Mouse (Mus musculus) limb, embryonic 12.5 days (tissue): Measurements from ENCODE around the gene Myo16. TPM values are rescaled to one million over a fixed set of nuclear protein-coding genes. Genes with fewer than 3 reads are reported as not detected.

Experiments used
- ATAC-seq: fragments of 200-750 bp; cut with Nextera tagmentation; 2 replicates; pipeline ENCODE4 v1.8.0; 2017; ENCODE audit warnings: low read depth, moderate TSS enrichment; ENCODE audit not compliant: insufficient number of reproducible peaks, insufficient read depth, low FRiP score, low TSS enrichment
- H3K27ac ChIP-seq: fragments of 300-500 bp; sonication (generic); 2 replicates; pipeline ENCODE4 v1.5.1; 2016; ENCODE audit warnings: mild to moderate bottlenecking, moderate library complexity
- H3K27me3 ChIP-seq: fragments of 300-500 bp; sonication (generic); 2 replicates; pipeline ENCODE4 v1.6.1; 2016; ENCODE audit warnings: mild to moderate bottlenecking, moderate library complexity
- H3K36me3 ChIP-seq: fragments of 300-500 bp; sonication (generic); 2 replicates; pipeline ENCODE4 v1.6.1; 2016; ENCODE audit warnings: mild to moderate bottlenecking, moderate library complexity
- H3K4me1 ChIP-seq: fragments of 300-500 bp; sonication (generic); replicated peaks from 2 replicates; pipeline ENCODE4 v1.6.1; 2016
- H3K4me2 ChIP-seq: fragments of 300-500 bp; sonication (generic); 2 replicates; pipeline ENCODE4 v1.6.1; 2016; ENCODE audit warnings: mild to moderate bottlenecking, moderate library complexity
- H3K4me3 ChIP-seq: fragments of 300-500 bp; sonication (generic); replicated peaks from 2 replicates; pipeline ENCODE4 v1.5.1; 2016; ENCODE audit warnings: mild to moderate bottlenecking
- H3K9ac ChIP-seq: fragments of 300-500 bp; sonication (generic); replicated peaks from 2 replicates; pipeline ENCODE4 v1.6.1; 2016; ENCODE audit warnings: mild to moderate bottlenecking, moderate library complexity
- H3K9me3 ChIP-seq: fragments of 300-500 bp; sonication (generic); 2 replicates; pipeline ENCODE4 v1.6.1; 2016; ENCODE audit warnings: mild to moderate bottlenecking, moderate library complexity
- WGBS: fragments of 180-500 bp; shearing (Covaris S2); methylation state at CpG from one replicate; pipeline ENCODE4 v1.1.7; 2016; 5-methylcytosine and 5-hydroxymethylcytosine counted together
- polyA plus RNA-seq: library from polyadenylated mRNA; unstranded; fragments of >200 nt; fragmentation: Nextera tagmentation; extraction: Ambion mirVana; gene quantifications from 2 replicates; pipeline ENCODE4 v1.2.1, GENCODE M21; 2016

Myo16 gene
- polyA plus RNA-seq, 1 experiment from 2014 or later, result 0.50 TPM

DNA sequence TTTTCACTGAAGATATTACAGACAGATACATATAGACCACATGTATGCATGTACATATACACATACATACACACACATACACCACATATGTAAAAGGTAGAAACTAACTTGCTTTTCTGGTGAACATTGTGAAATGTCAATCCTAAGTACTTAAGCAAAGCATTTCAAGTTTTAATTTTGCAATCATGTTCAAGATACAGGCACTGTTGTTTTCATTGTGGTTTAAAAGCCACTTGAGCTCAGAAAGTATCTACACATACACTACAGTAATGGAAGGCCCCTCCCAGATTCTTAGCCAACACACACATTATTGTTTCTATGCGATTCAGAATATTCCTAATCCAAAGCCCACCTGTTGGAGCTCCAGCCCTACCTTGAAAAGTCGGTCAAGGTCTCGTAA, 348.0 kb downstream of the Myo16 start:
- Histone ChIP-seq H3K27ac (no peak overlapping the region), H3K4me3 (no peak overlapping the region), H3K9me3 (no peaks in the 10 kb centered on the region), H3K4me2 (no peak overlapping the region), H3K9ac (no peak overlapping the region), H3K27me3 (no peaks in the 10 kb centered on the region), H3K4me1 (peaks cover 3% of the 10 kb centered on the region), H3K36me3 (no peaks in the 10 kb centered on the region)
- 91% methylated on average over 3 of the region's 3 CpGs for WGBS
- ATAC-seq, result no peak

DNA sequence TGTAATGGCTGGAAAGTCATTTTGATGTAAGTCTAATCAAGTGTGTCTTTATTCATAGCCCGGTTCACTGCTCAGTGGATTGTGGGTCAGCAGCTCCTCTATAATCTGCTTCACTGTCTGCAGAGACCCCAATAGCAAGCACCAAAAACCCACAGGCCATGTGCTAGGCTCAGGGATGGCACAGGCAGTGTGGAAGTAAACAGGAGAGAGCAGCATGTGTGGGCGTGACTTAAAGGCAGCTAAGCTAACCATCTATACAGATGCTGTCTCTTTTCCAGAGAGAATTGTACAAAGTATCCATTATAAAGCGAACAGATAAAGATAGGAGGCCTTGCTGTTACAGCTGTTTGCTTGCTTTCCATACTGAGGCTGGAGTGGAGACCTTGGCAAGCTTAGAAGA, 358.4 kb downstream of the Myo16 start:
- WGBS, result 83% methylated on average over 3 of the region's 3 CpGs
- no peak for ATAC-seq
- H3K27ac ChIP-seq, result no peak overlapping the region
- H3K36me3 ChIP-seq, result no peaks in the 10 kb centered on the region
- H3K27me3 ChIP-seq, result no peaks in the 10 kb centered on the region
- no peak overlapping the region for H3K4me2 ChIP-seq
- no peak overlapping the region for H3K4me3 ChIP-seq
- H3K9me3 ChIP-seq, result no peaks in the 10 kb centered on the region
- H3K9ac ChIP-seq, result no peak overlapping the region
- H3K4me1 ChIP-seq, result no peaks in the 10 kb centered on the region; the same call in 1 of the 2 replicates

DNA sequence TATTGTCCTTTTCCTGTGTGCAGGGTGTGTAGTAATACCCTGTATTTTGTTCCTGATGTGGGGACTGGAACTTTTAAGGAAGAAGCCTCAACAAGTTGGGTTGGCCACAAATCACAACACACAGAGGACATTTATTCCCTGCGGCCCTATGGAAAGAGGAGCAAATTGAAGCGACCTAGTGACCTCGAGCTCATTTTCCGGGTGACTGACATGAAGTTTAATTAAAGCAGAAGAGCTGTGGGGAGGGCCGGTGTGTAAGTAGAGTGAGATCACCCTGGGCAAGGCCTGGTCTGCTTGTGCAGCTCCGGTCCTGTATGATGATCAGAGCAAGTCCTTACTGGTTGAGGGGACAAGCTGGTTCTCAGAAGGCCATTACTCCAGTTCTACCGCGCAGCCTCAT, 363.7 kb downstream of the Myo16 start:
- H3K36me3 ChIP-seq, result no peaks in the 10 kb centered on the region
- WGBS, result 79% methylated on average over 8 of the region's 8 CpGs
- no peaks in the 10 kb centered on the region for H3K9me3 ChIP-seq

DNA sequence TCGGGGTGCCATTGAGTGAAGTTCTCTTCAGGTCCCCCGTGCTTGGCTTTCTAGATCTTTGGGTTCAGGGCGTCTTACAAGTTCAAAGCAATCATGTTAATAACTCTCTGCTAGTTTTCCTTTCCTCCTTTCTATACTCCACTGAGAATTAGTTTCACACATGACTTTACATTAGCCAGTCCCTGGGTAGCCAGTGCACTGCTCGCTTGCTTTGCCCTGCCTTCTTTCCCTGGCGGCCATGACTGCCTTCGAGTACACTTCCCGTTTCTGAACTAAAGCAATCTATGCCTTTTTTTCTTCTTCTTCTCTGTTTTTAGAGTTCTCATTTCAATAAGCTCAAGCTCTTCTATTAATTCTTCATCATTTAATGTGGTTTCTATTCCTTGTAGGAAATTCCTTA, 365.6 kb downstream of the Myo16 start:
- ATAC-seq, result no peak
- Histone ChIP-seq H3K27me3 (no peaks in the 10 kb centered on the region), H3K9ac (no peak overlapping the region), H3K4me3 (no peak overlapping the region), H3K4me1 (no peaks in the 10 kb centered on the region), H3K27ac (no peak overlapping the region), H3K4me2 (no peak overlapping the region), H3K9me3 (no peaks in the 10 kb centered on the region), H3K36me3 (no peaks in the 10 kb centered on the region)
- 88% methylated on average over 7 of the region's 7 CpGs for WGBS

More for the DNA sequence above, 363.7 kb downstream of the Myo16 start:
- Histone ChIP-seq H3K27ac (no peak overlapping the region), H3K4me3 (no peak overlapping the region), H3K27me3 (no peaks in the 10 kb centered on the region), H3K9ac (no peak overlapping the region), H3K4me1 (no peaks in the 10 kb centered on the region), H3K4me2 (no peak overlapping the region)
- no peak for ATAC-seq

DNA sequence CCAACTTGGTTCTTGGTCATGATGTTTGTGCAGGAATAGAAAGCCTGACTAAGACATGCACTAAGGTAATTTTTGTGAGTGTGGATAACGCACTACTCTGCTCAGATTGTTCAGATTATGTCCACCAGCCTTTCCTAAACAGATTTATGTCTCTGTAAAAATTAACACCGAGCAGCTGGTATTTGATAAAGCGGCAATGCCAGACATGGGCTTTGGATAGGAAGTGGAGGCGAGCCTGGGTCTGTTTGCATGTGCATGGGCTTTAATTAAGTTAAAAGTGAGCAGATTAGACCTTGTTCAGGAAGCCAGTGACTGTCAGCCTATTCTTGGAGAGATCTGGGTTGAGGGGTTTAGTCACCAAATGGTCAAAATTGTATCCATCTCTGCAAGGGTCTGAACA, 367.8 kb downstream of the Myo16 start:
- Histone ChIP-seq H3K4me2 (no peak overlapping the region), H3K27me3 (no peaks in the 10 kb centered on the region), H3K36me3 (no peaks in the 10 kb centered on the region), H3K9me3 (no peaks in the 10 kb centered on the region), H3K27ac (no peak overlapping the region), H3K4me1 (peaks cover 3% of the 10 kb centered on the region; the same call in 1 of the 2 replicates), H3K9ac (no peak overlapping the region), H3K4me3 (no peak overlapping the region)
- ATAC-seq, result no peak
- 59% methylated on average over 4 of the region's 4 CpGs for WGBS

DNA sequence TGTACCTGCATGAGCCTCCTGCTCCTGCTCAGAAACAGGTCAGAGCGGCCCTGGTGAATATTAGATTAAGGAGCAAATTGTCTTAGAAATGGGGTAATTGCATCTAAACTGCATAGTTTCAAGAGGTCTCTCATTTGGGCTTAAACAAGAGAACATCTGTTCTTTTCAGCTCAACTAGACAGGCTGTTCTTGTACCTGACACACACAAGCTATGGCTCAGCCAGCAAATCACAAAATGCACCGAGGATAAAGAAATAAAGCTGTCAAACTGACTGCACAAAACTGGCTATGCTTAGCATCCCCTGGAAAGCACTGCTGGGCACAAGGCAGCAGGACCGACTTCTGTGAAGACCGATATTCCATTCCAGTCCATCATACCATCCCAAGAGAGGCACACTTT, 372.0 kb downstream of the Myo16 start:
- Histone ChIP-seq H3K4me1 (peaks cover 3% of the 10 kb centered on the region; the same call in 1 of the 2 replicates), H3K4me2 (no peak overlapping the region), H3K27me3 (0 out of 2 replicates have a peak, but pooled peaks cover 3% of the 10 kb centered on the region), H3K27ac (no peak overlapping the region), H3K9ac (no peak overlapping the region), H3K36me3 (no peaks in the 10 kb centered on the region), H3K4me3 (no peak overlapping the region), H3K9me3 (no peaks in the 10 kb centered on the region)
- ATAC-seq, result no peak
- 64% methylated on average over 4 of the region's 4 CpGs for WGBS

DNA sequence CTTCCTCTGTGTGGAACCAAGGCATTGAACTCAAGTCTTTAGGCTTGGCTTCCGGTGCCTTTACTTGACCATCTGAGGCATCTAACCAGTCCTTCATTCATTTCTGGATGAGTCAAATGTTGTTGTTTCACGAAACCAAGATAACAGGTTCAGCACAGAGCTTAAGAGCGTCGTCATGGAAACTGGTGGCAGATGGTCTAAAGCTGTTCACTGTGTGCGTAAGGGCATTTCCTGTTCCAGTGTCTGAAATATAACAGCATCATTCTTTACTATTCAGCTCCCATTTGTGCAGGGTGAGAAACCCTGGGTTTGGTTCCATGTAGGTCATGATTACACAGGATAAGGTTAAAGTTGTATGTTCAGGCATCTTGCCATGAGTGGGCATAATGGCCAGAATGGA, 372.9 kb downstream of the Myo16 start:
- Histone ChIP-seq H3K9ac (no peak overlapping the region), H3K27ac (no peak overlapping the region), H3K4me2 (no peak overlapping the region), H3K36me3 (no peaks in the 10 kb centered on the region), H3K9me3 (no peaks in the 10 kb centered on the region), H3K4me1 (peaks cover 3% of the 10 kb centered on the region; the same call in 1 of the 2 replicates), H3K4me3 (no peak overlapping the region), H3K27me3 (0 out of 2 replicates have a peak, but pooled peaks cover 3% of the 10 kb centered on the region)
- 78% methylated on average over 5 of the region's 5 CpGs for WGBS
- no peak for ATAC-seq

DNA sequence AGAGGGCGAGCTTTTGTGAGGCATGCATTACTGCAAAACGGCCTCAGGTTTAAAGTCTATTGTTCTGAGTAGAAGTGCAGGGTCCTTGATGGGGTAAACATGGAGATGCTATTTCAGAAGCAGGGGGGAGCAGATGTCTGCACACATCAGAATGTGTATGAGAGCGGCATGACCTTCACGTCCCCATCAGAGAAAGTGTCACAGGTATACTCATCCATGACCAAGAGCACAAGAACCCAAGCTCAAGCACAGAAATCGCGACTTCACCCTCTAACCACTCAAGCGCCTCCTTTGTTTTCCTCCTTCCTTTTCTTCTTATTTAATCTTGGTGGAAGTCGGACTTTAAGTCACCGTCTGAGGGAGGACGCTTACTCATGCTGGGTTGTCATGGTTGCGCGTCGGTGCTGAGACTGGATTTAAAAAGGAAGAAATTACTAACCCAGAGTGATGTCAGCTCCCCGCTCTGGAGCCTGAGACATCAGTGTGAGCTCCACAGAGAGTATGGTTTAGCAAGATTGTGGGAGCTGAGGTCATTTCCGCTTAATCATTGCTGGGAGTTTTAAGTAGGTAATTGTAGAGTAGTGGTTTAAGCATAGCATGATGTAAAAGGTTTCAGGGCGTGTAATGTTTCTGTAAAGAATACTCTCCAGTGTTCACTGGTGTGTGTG, 381.0 kb downstream of the Myo16 start:
- Histone ChIP-seq H3K4me2 (no peak overlapping the region), H3K36me3 (no peaks in the 10 kb centered on the region), H3K27ac (no peak overlapping the region), H3K4me3 (no peak overlapping the region), H3K27me3 (no peaks in the 10 kb centered on the region), H3K4me1 (no peaks in the 10 kb centered on the region), H3K9me3 (no peaks in the 10 kb centered on the region), H3K9ac (no peak overlapping the region)
- 86% methylated on average over 16 of the region's 16 CpGs for WGBS
- no peak for ATAC-seq

DNA sequence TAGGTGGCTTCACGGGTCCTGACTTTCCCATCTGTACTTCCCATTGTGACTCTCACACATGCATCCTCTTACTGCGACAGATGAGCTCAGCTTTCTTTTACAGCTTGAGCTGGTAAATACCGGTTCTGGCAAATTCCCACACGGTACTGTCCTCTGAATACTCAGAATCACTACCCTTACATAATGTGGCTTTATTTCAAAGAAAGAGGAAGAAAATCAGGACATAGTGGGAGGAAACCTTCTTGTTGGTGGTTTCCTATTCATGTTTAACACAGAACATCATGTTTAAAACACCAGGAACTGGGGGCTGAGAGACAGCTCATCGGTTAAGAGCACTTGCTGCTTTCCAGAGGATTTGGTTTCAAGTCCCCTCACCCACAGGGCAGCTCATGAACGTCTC, 384.6 kb downstream of the Myo16 start:
- H3K36me3 ChIP-seq, result no peaks in the 10 kb centered on the region
- no peak for ATAC-seq

DNA sequence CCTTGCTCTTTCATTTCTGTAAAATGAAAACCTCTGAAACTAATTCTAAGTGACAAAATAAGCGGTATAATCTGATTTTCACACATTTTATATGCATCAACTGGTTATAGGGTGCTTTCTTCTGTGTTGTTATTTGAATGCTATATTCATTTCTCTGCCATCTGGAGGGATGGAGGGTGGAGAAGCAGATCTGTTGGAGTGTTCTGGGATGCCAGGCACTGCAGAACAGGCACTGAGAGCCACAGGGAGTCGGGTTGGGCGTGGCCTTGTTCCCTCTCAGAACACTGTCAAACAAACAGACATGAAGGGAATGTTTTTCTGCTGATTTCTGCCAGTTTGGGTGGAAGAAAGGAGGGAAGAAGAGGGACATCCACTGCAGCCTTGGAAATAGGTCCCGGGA, 386.0 kb downstream of the Myo16 start:
- Histone ChIP-seq H3K9ac (no peak overlapping the region), H3K27ac (no peak overlapping the region), H3K9me3 (peaks cover 4% of the 10 kb centered on the region; the same call in 1 of the 2 replicates), H3K27me3 (no peaks in the 10 kb centered on the region), H3K4me2 (no peak overlapping the region), H3K36me3 (no peaks in the 10 kb centered on the region), H3K4me1 (no peaks in the 10 kb centered on the region), H3K4me3 (no peak overlapping the region)
- ATAC-seq, result no peak
- 77% methylated on average over 4 of the region's 4 CpGs for WGBS

More for the DNA sequence above, 384.6 kb downstream of the Myo16 start:
- Histone ChIP-seq H3K27me3 (no peaks in the 10 kb centered on the region), H3K9me3 (no peaks in the 10 kb centered on the region), H3K4me2 (no peak overlapping the region), H3K27ac (no peak overlapping the region), H3K4me3 (no peak overlapping the region), H3K9ac (no peak overlapping the region), H3K4me1 (no peaks in the 10 kb centered on the region)
- WGBS, result 72% methylated on average over 6 of the region's 6 CpGs

DNA sequence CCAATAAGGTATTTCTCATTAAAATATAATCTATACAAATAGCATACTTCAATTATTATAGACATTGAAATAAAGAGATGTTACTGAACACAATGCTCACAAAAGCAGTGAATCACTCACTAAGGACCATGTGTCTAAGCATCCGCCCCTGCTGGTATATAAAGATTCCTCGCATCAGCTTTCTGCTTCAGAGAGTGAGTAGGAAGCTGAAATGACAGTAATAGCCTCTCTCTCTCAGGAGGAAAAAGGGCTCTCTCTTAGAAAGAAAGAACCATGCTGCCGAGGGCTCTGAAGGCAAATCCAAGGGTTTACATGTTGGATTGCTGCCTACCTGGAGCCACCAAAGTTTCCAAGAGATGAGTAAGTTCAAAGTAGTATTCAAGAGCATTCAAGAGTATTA, 392.2 kb downstream of the Myo16 start:
- H3K36me3 ChIP-seq, result no peaks in the 10 kb centered on the region
- WGBS, result 86% methylated on average over 3 of the region's 3 CpGs
- H3K9ac ChIP-seq, result no peak overlapping the region
- no peak overlapping the region for H3K27ac ChIP-seq
- H3K4me1 ChIP-seq, result no peaks in the 10 kb centered on the region
- H3K4me2 ChIP-seq, result no peak overlapping the region
- no peak for ATAC-seq
- no peaks in the 10 kb centered on the region for H3K27me3 ChIP-seq
- H3K9me3 ChIP-seq, result peaks cover 4% of the 10 kb centered on the region; the same call in 1 of the 2 replicates
- H3K4me3 ChIP-seq, result no peak overlapping the region

DNA sequence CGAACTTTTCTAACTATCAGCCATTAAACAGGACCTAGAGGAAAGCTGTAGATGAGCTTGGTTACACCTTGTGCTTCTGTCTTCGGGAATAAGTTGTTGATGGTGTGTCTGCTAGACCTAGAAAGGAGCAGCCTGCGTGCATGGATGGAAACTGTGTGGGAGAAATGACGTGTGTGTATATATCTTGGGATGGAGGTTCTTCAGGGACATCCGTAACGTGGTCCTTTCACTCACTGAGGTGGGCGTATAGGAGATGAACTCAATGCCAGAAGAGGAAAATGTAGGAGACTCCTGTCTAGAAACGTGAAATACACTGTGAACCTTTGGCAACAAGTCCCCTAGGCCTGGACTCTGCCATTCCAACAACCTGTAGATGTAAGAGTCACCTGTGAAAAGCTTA, 392.8 kb downstream of the Myo16 start:
- no peak overlapping the region for H3K27ac ChIP-seq
- H3K9me3 ChIP-seq, result peaks cover 4% of the 10 kb centered on the region; the same call in 1 of the 2 replicates
- H3K4me1 ChIP-seq, result no peaks in the 10 kb centered on the region
- no peak overlapping the region for H3K4me3 ChIP-seq
- no peak for ATAC-seq
- H3K36me3 ChIP-seq, result no peaks in the 10 kb centered on the region
- 87% methylated on average over 8 of the region's 8 CpGs for WGBS
- no peak overlapping the region for H3K4me2 ChIP-seq
- H3K27me3 ChIP-seq, result no peaks in the 10 kb centered on the region
- H3K9ac ChIP-seq, result no peak overlapping the region
